Mouse (Mus musculus) forelimb bud, embryonic 11.5 days (tissue): Measurements from ENCODE around the gene Nprl3.
A peak's percentile ranks its signal among the peaks of the same experiment; 100 is the strongest.
"Not testable (repeated sequence)": the region's sequence is repeated elsewhere in the genome, so short reads cannot be mapped to it uniquely, and the experiment has no call there.

Source experiments
- DNase-seq: peaks from one replicate; pipeline ENCODE4 v3.0.0-alpha.2; 2012; ENCODE audit warnings: low read depth, low spot score

The Nprl3 gene

DNA sequence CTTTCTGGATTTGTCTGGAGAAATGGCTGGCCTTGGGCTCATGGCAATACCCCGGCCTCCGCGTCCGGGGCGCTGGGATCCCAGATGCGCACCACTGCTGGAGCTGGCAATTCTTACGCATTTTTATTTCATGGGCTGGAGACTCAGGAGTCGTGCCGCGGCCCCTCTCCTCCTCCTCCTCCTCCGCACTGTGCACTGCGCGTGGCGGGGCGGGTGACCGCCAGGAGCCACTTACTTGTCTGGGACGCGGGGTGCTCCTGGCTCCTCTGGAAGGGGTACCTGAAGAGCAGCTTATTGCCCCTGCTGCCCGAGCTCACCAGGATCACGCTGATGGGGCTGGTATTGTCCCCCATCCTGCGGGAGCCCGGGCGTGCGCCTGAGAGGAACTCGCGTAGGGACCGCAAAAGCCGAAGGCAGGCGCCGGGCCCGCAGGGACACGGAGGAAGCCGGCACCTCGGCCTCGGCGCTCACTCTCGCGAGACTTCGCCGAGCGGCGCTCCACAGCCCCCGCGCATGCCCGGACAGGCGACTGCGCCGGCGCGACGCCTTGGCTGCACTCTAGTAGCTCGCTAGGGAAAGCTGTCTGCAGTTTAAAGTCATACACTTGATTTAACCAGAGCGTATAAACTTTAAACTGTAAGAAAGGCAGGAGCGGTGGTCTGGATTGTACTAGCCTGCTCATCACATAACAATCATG, at the start of gene Nprl3:
TSS of gene Nprl3 (minus strand) at position 520 of the 697 bp plus-strand sequence.
- peak; percentile 93 for DNase-seq

DNA sequence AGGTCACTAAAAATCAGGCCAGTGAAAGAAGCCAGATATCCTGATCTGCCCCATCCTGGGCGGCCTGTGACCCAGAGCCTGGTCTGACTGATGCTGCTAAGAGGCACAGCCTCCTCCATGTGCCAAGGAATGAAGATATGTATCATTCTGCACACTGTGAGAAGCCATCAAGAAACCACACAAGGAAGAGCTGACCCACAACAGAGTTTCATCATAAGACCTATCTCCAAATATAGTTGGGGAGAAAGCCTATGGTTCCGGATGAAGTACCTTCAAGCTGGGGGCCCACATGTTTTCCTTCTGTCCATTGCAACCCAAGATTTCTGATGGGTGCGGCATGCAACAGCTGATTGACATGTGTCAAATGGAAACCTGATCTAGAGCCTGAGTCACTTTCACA, 48.5 kb upstream of the Nprl3 start:
- DNase-seq, result no peak

DNA sequence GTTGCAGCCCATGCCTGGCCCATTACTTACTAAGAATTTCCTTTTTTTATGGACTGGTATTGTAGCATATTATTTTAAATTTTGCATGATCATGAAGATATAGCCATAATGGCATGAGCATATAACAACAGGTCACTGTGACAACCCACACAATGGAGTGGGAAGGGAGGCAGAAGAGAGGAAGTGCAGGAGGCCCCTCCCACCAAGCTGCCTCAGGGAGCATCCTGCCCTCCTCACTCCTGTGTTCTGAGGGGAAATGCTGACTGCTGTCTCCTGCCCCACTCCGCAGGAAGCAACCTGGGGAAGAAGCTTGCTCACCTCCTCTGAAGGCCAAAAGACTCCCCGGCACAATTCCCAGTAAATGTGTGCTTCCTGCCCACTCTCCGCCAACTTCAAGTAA, 42.4 kb upstream of the Nprl3 start:
- no peak for DNase-seq

DNA sequence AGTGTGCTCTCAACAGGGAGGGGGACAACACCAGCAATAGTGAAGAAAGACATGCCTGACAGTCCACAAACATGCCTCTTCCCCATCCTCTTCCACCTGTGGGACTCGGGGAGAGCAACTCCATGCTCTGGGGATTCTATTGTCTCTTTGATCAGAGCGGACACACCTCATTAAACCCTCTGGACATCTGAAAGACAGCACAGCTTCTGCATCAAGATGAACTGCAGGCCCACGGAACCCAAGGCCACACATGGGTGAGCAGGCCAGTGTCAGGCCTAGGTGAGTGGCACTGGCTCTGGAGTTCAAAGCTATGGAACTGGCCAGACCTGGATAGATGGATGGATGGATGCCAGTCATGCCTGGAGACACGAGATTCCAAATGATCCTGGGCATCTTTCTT, 41.9 kb upstream of the Nprl3 start:
- DNase-seq, result no peak

DNA sequence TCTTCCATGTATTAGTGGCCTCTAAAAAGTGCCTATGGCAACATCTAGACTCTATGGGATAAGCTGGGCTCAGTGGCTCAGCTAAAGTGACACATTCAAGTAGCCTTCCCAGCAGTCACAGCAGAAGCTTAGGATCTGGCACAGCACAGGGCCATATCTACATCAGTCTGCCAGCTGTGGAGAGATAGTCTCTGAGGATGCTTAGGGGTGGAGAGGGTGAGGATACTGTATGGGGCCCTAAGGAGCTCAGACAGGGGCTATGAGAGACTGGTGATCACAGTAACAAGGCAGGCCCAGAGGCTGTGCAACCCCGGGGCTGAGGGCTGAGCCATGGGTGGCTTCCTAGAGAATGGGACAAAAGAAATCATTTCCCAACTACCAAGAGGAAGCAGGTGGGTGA, 39.5 kb upstream of the Nprl3 start:
- DNase-seq, result no peak

DNA sequence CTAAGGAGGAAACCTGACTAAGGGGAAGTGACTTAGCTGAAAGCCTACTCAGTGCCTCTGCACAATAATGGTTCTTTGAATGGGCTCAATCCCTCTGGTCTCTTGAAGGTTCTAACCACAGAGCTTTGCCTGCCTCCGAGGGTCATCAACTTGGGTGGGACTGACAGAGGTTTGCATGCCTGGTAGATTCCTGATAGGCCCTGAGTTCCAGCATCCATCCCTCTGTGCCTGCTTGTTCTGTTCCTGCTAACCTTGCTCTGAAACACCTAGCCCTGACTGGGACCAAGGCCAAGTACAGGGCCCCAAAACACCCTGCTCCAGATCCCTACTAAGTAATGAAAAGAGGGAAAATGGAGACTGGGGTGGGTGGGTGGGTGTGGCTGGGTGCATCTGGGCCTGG, 35.9 kb upstream of the Nprl3 start:
- DNase-seq, result no peak

DNA sequence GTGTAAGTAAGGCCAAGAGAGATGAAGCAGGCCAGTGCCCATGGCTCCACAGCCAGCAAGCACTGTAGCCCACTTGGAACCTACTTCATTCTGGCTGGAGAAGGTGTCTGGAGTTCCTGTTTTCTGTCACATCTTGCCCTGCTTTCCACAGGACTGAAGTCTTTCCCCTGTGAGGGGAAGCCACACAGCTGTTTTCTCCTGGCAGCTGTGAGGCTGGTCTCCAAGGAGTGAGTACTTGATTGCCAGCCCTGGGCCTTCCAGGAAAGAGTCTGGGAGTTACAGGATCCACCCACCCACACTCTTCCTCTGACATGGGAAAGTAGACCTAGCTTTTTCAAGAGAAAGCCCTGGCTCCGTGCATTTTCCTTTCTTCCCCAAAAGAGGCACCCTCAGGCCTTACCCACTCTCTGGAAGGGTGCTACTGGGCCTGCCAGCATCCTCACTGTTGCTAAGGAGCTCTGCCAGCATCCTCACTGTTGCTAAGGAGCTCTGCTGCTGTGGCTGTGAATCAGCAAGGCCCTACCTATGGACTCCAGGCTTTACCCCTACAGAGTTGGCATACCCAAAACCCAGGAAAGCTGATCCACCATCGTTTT, 35.4 kb upstream of the Nprl3 start:
- DNase-seq, result no peak

DNA sequence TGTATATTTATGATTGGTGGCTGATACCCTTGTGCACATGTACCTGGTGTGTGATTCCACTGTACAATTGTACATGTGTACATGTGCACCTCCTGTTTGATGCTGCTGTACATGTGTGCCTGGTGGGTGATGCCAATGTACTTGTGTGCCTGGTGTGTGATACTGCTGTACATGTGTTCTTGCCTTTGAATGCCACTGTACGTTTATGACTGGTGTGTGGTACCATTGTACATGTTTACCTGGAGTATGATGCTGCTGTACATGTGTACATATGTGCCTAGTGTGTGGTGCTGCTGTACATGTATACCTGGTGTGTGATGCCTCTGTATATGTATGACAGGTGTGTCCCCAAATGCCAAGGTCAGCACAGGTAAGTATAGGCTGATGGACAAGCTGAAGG, 34.0 kb upstream of the Nprl3 start:
- no peak for DNase-seq

DNA sequence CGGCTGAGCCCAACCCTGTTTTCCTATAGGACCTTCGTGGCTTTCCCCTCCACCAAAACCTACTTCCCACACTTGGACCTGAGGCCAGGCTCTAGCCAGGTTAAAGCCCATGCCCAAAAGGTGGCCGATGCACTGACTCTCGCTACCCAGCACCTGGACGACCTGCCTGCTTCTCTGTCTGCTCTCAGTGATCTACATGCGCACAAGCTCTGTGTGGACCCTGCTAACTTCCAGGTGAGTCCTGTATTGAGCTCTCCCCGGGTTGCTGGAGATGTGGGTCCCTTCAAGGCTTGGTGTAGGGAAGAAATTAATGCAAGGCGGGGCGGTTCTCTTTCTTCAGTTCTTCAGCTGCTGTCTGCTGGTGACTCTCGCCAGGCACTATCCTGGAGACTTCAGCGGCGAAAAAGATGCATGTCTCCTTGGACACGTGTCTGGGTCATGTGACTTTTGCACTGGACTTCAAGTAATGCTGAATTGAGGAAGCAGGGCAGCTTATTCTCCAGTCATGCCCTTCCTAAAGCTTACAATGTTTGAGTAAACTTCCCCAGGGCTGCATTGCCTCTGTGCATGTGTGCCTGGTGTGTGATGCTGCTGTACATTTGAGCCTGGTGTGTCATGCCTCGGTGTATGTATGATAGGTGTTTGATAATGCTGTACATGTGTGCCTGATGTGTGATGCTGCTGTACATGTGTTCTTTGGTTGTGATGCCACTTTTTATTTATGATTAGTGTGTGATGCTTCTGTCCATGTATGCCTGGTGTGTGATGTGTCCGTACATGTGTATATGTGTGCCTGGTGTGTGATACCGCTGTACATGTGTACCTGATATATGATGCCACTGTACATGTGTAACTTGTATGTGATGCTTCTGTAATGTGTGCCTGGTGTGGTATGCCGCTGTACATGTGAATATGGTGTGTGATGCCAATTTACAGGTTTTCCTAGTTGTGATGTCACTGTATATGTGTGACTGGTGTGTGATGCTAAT, 33.1 kb upstream of the Nprl3 start:
- no peak for DNase-seq

DNA sequence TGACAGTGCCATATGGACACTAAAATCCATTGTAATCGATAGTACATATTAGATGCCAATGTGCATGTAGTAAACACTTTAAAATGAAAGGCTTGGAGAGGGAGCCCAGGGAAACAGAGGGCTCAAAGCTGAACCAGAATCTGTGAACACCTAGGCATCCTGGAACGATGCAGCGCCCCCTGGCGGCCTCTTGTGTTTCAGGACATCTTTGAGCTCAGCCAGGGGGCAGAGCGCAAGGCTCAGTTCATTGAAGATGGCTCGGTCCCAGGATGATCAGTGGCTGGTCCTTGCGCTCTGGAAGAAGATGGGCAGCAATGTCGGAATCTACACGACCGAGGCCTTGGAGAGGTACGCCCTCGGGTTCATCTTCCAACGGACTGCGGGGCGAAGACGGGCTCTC, 32.4 kb upstream of the Nprl3 start, which contains the start of gene Hbq1a:
TSS of gene Hbq1a (plus strand) at position 205 of the 400 bp plus-strand sequence.
- not testable (repeated sequence) for DNase-seq

DNA sequence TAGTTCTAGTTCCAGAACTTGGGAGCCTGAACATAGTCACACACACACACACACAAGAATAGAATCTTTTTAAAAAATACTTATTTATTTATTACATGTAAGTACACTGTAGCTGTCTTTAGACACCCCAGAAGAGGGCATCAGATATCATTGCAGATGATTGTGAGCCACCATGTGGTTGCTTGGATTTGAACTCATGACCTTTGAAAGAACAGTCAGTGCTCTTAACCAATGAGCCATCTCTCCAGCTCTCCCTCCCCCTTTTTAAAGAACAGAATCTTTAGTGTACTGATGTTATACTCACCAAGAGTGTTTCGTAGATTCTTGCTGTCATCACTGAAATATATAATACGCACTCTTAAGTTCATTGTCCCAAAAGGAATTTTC, 31.0 kb upstream of the Nprl3 start:
- DNase-seq, result no peak

DNA sequence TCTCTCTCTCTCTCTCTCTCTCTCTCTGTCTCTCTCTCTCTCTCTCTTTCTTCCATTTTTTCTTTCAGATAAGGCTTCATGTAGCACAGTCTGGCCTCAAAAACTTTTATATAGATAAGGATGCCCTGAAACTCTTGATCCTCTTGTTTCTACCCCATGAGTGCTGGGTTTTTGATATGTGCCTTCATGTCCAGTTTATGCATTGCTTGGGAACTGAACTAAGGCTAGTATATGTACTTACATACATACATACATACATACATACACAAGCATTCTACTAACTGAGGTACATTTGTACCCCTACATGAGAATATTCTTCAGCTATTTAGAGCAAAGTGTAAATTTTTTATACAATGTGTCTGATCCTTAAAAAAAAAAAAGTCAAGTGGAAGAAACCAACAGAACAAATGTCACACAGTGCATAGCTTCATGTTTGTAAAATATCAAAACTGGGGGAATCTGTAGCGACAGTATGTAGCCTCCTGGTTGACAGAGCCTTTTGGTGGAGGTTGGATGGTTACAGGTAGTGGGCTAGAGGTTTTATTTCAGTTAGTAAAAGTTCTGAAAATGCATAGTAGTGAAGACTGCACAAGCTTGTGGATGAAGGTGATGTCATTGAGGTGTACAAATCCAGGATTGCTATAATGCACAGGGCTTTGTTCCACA, 30.5 kb upstream of the Nprl3 start:
- no peak for DNase-seq

DNA sequence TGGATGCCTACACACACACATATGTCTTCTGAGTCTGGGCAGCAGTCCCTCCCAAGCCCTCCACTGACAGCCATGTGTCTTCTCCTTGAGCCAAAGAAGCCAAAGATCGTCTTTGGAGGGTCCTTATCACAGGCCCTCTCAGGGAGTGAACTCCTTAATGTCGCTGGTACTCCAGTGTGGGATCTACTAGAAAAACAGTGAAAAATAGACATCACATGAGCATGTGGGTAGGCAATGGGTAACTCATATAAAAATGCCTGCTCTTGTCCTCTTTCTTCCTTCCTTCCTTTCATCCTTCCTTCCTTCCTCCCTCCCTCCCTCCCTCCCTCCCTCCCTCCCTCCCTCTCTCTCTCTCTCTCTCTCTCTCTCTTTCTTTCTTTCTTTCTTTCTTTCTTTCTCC, 29.9 kb upstream of the Nprl3 start:
- not testable (repeated sequence) for DNase-seq

DNA sequence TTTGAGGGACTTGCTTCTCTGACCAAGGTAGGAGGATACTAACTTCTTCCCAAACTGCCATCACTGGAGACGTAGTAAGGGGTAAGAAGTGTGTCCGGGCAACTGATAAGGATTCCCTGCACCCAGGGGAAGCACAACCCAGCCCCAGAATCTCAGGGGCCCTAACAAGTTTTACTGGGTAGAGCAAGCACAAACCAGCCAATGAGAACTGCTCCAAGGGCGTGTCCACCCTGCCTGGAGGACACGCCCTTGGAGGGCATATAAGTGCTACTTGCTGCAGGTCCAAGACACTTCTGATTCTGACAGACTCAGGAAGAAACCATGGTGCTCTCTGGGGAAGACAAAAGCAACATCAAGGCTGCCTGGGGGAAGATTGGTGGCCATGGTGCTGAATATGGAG, 28.7 kb upstream of the Nprl3 start, which contains the start of gene Hba-a2:
TSS of gene Hba-a2 (plus strand) at position 287 of the 400 bp plus-strand sequence.
- not testable (repeated sequence) for DNase-seq

DNA sequence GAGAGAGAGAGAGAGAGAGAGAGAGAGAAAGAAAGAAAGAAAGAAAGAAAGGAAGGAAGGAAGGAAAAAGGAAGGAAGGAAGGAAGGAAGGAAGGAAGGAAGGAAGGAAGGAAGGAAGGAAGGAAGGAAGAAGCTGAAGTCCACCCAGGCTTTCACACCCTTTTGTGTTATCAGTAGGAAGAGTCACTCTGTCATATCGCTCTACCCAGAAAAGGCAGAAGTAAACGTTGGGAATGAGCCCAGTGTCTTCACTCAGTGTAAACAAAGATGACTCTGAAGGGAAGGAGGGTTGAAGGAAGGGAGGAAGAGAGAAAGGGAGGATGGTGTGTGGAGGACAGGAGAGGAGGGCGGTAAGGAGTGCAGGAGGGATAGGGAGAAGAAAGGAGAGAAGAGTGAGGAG, 26.0 kb upstream of the Nprl3 start:
- not testable (repeated sequence) for DNase-seq

DNA sequence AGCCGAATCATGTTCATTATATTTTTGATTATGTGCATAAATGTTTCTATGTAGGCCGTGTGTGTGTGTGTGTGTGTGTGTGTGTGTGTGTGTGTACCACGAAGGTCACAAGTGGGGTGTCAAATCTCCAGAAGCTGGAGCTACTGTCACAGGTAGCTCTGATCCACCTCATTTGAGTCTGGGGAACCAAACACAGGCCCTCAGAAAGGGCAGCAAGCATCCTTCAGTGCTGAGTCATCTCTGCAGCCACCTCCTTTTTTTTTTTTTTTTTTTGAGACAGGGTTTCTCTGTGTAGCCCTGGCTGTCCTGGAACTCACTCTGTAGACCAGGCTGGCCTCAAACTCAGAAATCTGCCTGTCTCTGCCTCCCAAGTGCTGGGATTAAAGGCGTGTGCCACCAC, 25.3 kb upstream of the Nprl3 start:
- not testable (repeated sequence) for DNase-seq

DNA sequence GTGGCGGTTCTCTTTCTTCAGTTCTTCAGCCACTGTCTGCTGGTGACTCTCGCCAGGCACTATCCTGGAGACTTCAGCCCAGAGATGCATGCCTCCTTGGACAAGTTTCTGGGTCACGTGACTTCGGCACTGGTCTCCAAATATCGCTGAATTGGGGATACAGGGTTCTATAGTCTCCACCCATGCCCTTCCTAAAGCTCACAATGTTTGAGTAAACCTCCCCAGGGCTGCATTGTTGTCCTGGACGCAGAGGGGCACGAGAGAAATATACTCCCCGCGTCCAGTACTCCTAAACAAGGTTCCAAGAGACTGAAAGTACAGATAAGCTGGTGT, 20.0 kb upstream of the Nprl3 start:
- no peak for DNase-seq

DNA sequence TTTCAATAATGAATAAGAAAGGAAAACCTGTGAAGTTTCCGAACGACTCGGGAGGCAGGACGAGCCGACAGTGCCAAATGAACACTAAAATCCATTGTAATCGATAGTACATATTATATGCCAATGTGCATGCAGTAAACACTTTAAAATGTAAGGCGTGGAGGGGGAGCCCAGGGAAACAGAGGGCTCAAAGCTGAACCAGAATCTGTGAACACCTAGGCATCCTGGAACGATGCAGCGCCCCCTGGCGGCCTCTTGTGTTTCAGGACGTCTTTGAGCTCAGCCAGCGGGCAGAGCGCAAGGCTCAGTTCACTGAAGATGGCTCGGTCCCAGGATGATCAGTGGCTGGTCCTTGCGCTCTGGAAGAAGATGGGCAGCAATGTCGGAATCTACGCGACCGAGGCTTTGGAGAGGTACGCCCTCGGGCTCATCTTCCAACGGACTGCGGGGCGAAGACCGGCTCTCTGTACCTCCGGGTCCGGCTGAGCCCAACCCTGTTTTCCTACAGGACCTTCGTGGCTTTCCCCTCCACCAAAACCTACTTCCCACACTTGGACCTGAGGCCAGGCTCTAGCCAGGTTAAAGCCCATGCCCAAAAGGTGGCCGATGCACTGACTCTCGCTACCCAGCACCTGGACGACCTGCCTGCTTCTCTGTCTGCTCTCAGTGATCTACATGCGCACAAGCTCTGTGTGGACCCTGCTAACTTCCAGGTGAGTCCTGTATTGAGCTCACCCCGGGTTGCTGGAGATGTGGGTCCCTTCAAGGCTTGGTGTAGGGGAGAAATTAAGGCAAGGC, 19.4 kb upstream of the Nprl3 start, which contains the start of gene Hbq1b:
TSS of gene Hbq1b (plus strand) at position 271 of the 798 bp plus-strand sequence.
- DNase-seq, result peak; percentile 66

DNA sequence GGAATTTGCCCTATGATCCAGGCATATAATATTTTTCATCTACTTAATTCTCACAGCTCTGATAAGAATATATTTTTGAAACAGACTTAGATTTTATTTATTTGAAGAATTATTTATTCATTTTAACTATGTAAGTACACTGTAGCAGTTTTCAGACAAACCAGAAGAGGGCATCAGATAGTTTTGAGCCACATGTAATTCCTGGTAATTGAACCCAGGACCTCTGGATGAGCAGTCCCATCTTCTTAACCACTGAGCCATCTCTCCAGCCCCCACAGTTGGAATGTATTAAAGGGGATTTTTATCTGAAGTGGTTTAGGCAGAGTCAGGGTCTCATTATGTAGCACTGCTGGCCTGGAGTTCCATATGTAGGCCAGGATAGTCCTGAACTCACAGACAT, 18.4 kb upstream of the Nprl3 start:
- not testable (repeated sequence) for DNase-seq

DNA sequence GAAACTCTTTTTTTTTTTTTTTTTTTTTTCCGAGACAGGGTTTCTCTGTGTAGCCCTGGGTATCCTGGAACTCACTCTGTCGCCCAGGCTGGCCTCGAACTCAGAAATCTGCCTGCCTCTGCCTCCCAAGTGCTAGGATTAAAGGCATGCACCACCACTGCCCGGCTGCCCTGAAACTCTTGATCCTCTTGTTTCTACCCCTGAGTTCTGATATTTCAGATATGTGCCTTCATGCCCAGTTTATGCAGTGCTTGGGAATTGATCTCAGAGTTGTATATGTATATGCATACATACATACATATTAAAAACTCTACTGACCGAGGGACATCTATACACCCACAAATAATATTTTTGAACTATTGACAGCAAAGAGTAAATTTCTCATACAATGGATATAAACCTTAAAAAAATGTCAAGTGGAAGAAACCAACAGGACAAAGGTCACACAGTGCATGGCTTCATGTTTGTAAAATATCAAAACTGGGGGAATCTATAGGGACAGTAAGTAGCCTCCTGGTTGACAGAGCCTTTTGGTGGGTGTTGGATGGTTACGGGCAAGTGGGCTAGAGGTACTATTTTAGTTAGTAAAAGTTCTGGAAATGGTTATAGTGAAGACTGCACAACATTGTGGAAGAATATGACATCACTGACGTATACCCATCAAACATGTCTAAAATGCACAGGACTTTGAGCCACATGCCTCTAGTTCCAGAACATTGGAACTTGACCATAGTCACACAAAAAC, 17.7 kb upstream of the Nprl3 start:
- DNase-seq, result no peak
